Mouse (Mus musculus) spleen, adult 2 months (tissue): ENCODE results near the gene Gadd45b. TPM values are rescaled to one million over a fixed set of nuclear protein-coding genes. Genes with fewer than 3 reads are reported as not detected.

Experiments used
- DNase-seq, 2 experiments: peaks; one replicate each; pipeline versions ENCODE4 v3.0.0 to v3.0.0-alpha.2; 2012 to 2021; ENCODE audit warnings: low spot score in 2 of 2, low read depth in 1 of 2
- H3K27ac ChIP-seq: fragments of 200-500 bp; 2 replicates; pipeline ENCODE4 v1.5.1; 2012; ENCODE audit warnings: low read length, inconsistent platforms; ENCODE audit not compliant: insufficient read depth
- H3K27me3 ChIP-seq: fragments of 200-500 bp; 2 replicates; pipeline ENCODE4 v1.6.1; 2012; ENCODE audit warnings: mild to moderate bottlenecking, moderate library complexity, low read length, inconsistent platforms; ENCODE audit not compliant: control insufficient read depth, insufficient read depth
- H3K36me3 ChIP-seq: fragments of 200-500 bp; 2 replicates; pipeline ENCODE4 v1.6.1; 2012; ENCODE audit warnings: mild to moderate bottlenecking, low read length, inconsistent platforms; ENCODE audit not compliant: control insufficient read depth, insufficient read depth
- H3K4me1 ChIP-seq: fragments of 200-500 bp; 2 replicates; pipeline ENCODE4 v1.6.1; 2011; ENCODE audit warnings: inconsistent platforms; ENCODE audit not compliant: control insufficient read depth, insufficient read depth, insufficient read length
- H3K4me3 ChIP-seq: fragments of 200-500 bp; 2 replicates; pipeline ENCODE4 v1.5.1; 2011; ENCODE audit warnings: mild to moderate bottlenecking, inconsistent platforms; ENCODE audit not compliant: insufficient read depth, insufficient read length; ENCODE audit errors: extremely low read depth
- CTCF ChIP-seq: fragments of 200-500 bp; IDR thresholded peaks from 2 replicates; pipeline ENCODE4 v1.5.1; 2011; ENCODE audit warnings: mild to moderate bottlenecking, inconsistent platforms; ENCODE audit not compliant: insufficient read depth, insufficient read length, insufficient replicate concordance; ENCODE audit errors: extremely low read depth
- POLR2A ChIP-seq: fragments of 200-500 bp; IDR thresholded peaks from 2 replicates; pipeline ENCODE4 v1.6.1; 2011; ENCODE audit warnings: low read depth, low read length, inconsistent platforms
- WGBS: fragments of 180-500 bp; shearing (Covaris S2); methylation state at CpG from one replicate; pipeline ENCODE4 v1.1.7; 2018; 5-methylcytosine and 5-hydroxymethylcytosine counted together
- polyA plus RNA-seq: library from polyadenylated mRNA; depleted of rRNA; stranded (reverse); fragments of >200 nt; gene quantifications from 2 replicates; pipeline ENCODE4 v1.2.3, GENCODE M21; 2012; rRNA removed

Gadd45b gene
- 35.7 and 46.8 TPM in 2 replicates for polyA plus RNA-seq

DNA sequence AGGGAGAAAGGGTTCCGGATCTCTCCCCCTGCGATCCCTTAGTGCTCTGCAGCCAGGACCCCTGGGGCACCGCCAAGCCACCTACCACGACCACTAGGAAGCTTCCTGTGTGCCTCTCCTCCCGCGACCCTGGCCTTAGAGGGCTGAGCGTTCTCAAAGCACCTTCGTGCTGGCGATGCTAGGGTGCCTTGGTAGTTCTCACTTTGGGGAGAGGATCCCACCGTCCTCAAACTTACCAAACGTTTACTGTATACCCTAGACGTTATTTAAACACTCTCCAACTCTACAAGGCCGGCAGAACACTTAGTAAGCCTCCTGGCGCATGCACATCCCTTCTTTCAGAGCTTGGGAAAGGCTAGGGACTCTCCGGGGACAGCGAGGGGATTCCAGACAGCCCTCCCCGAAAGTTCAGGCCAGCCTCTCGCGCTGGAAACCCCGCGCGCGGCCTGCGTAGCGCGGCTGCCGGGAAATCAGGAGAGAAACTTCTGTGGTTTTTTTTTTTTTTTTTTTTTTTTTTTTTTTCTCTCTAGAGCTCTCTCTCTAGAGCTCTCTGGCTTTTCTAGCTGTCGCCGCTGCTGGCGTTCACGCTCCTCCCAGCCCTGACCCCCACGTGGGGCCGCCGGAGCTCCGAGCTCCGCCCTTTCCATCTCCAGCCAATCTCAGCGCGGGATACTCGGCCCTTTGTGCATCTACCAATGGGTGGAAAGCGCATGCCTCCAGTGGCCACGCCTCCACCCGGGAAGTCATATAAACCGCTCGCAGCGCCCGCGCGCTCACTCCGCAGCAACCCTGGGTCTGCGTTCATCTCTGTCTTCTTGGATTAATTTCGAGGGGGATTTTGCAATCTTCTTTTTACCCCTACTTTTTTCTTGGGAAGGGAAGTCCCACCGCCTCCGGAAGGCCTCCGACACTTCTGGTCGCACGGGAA lies at the start of gene Gadd45b:
Gene Gadd45b, plus strand, starts transcription at position 775 of the 928 bp plus-strand sequence.
- Histone ChIP-seq H3K36me3 (0 out of 2 replicates have a peak, but pooled peaks cover 2% of the 10 kb centered on the region), H3K27me3 (no peaks in the 10 kb centered on the region), H3K4me3 (peak within 1 kb of the TSS; percentile 70), H3K27ac (peak within 1 kb of the TSS; percentile 79), H3K4me1 (peaks cover 25% of the 10 kb centered on the region)
- TF ChIP-seq POLR2A (peak; percentile 99), CTCF (no peak)
- DNase-seq, result peak; percentile 98 to 99
- WGBS, result under 1% methylated on average over 56 of the region's 56 CpGs

DNA sequence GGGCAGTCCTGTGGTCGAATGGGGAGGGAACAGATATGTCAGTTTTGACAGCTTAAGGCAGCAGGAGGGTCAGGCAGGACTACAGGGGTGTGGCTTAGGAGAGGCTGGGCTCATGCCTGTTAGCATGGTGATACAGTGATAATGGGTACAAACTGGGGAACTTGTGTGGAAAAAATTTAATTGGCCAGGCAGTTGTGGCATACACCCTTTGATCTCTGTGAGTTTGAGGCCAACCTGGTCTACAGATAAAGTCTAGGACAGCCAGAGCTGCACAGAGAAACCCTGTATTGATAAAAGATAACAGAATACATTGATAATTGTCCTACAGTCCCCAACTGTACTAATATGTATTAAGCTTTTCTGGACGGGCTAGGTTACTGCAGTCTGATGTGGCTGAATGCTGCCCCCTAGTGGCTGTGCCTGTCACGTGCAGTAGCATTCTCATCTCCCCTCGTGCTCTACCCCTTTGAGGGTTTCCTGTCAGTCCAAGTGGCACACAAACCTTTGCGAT lies 49.7 kb upstream of the Gadd45b start:
- no peak overlapping the region for H3K4me3 ChIP-seq
- no peaks in the 10 kb centered on the region for H3K4me1 ChIP-seq
- H3K27ac ChIP-seq, result no peak overlapping the region
- 13% methylated on average over 5 of the region's 5 CpGs for WGBS
- peak; percentile 52 to 64 for DNase-seq
- no peak for TF ChIP-seq POLR2A
- peak; percentile 80; the same call in 1 of the 2 replicates for TF ChIP-seq CTCF
- H3K27me3 ChIP-seq, result no peaks in the 10 kb centered on the region
- no peaks in the 10 kb centered on the region for H3K36me3 ChIP-seq

DNA sequence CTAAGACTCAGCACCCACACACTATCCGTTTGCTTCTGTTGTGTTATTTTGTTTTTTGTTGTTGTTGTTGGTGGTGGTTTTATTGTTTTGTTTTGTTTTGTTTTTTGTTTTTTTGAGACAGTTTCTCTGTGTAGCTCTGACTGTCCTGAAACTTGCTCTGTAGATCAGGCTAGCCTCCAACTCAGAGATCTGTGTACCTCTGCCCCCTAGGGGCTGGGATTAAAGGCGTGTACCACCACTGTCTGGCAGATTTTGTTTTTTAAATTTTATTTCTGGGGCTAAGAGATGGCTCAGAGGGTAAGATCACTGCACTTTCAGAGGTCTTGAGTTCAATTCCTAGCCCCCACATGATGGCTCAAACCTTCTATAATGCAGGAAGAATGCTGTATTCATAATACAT lies 49.0 kb upstream of the Gadd45b start:
- no peaks in the 10 kb centered on the region for H3K36me3 ChIP-seq
- WGBS, result 73% methylated on average over 2 of the region's 2 CpGs

DNA sequence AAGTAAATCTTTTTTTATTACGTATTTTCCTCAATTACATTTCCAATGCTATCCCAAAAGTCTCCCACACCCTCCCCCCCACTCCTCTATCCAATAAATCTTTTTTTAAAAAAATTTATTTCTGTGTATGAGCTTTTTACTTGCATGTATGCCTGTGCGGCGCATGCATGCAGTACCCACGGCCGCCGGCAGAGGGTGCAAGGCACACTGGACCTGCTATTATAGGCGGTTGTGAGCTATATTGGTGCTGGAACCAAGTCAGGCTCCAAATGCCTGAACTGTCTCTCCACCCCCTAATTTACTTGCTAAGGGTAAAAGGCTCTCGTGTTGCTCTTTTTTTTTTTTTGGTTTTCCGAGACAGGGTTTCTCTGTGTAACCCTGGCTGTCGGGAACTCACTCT lies 48.6 kb upstream of the Gadd45b start:
- no peak overlapping the region for H3K27ac ChIP-seq
- no peaks in the 10 kb centered on the region for H3K36me3 ChIP-seq
- H3K4me1 ChIP-seq, result no peaks in the 10 kb centered on the region
- H3K27me3 ChIP-seq, result no peaks in the 10 kb centered on the region
- no peak overlapping the region for H3K4me3 ChIP-seq
- WGBS, result 24% methylated on average over 10 of the region's 10 CpGs
- TF ChIP-seq CTCF (peak; percentile 94), POLR2A (no peak)
- DNase-seq, result peak; percentile 41 to 69

More for the DNA sequence above, 49.0 kb upstream of the Gadd45b start:
- DNase-seq, result no peak
- H3K4me3 ChIP-seq, result no peak overlapping the region
- H3K27ac ChIP-seq, result no peak overlapping the region
- TF ChIP-seq POLR2A (no peak), CTCF (no peak)
- no peaks in the 10 kb centered on the region for H3K4me1 ChIP-seq
- no peaks in the 10 kb centered on the region for H3K27me3 ChIP-seq

DNA sequence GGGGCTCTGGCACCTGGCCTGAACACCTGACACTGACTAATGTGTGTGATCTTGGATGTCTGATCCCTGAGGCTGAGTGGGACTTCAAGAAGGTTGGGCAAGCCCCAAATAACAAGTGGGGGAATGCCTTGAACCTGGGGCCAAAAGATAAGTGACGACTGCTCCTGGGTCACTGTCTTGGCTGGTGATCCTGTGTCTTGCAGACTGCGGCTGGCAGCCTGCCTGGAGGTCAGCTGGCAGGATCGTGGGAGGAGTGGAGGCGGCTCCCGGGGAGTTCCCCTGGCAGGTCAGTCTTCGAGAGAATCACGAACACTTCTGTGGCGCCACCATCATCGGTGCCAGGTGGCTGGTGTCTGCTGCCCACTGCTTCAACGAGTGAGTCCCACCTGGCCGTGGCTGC lies 42.7 kb upstream of the Gadd45b start:
- 0 out of 2 replicates have a peak, but pooled peaks cover 2% of the 10 kb centered on the region for H3K27me3 ChIP-seq

DNA sequence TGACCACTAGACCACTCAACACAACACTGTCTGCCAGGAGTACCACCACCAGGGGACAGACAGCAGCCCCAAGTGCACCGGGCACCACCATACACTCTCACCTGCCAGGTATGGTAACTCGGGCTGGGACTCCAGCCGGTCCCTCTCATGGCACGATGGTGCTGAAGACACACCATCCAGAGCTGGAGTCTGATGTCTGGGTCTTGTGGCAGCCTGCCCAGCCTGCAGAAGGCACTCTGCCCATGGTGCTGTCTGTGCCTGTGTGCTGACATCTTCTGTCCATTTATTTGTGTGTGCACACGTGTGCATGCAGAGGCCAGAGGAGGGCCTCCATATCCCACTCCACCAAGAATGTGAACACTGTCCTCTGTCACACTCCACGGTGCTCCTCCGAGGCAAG lies 34.8 kb upstream of the Gadd45b start:
- no peak overlapping the region for H3K4me3 ChIP-seq
- H3K27me3 ChIP-seq, result no peaks in the 10 kb centered on the region
- TF ChIP-seq POLR2A, result no peak
- no peak for TF ChIP-seq CTCF

More for the DNA sequence above, 42.7 kb upstream of the Gadd45b start:
- no peak for TF ChIP-seq POLR2A
- no peak for TF ChIP-seq CTCF
- H3K36me3 ChIP-seq, result no peaks in the 10 kb centered on the region
- 43% methylated on average over 11 of the region's 11 CpGs for WGBS
- no peak overlapping the region for H3K27ac ChIP-seq
- no peak for DNase-seq
- H3K4me3 ChIP-seq, result no peak overlapping the region
- no peaks in the 10 kb centered on the region for H3K4me1 ChIP-seq

More for the DNA sequence above, 34.8 kb upstream of the Gadd45b start:
- H3K4me1 ChIP-seq, result peaks cover 6% of the 10 kb centered on the region
- no peak overlapping the region for H3K27ac ChIP-seq
- 86% methylated on average over 7 of the region's 7 CpGs for WGBS
- H3K36me3 ChIP-seq, result peaks cover 4% of the 10 kb centered on the region; the same call in 1 of the 2 replicates
- DNase-seq, result no peak
